Mouse (Mus musculus): ENCODE results near the gene Fnip2.

DNA sequence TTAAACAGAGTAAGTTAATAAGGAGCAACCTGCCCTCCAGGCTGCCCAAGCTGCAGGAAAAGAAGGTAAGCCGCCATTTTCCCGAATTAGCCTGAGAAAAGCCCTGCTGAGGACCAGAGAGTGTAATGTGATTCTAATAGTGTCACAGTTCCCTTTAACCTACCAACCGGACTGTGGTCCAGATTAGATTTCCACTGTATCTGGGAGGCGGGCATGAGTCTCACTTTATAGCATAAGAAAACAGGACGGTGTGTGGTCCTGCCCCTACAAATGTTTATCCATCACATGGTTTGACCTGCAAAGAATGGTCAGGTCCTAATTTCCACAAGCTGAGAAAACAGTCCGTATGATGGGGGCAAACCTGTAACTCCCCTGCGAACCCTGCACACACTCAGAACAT lies 118.2 kb downstream of the Fnip2 start:
- TF ChIP-seq CTCF (conservative IDR thresholded peaks at IDR 0.05 in 1 of 2, IDR thresholded peaks at IDR 0.05 in 1 of 2; ENCODE audit: low read depth in 2 of 2, low read length in 2 of 2) (no peak), CHD2 (IDR thresholded peaks at IDR 0.05; ENCODE audit: low read length) (no peak), POLR2A (IDR thresholded peaks at IDR 0.05; ENCODE audit: low read depth, low read length) (no peak), MAFK (IDR thresholded peaks at IDR 0.05; ENCODE audit: insufficient replicate concordance, low read length) (no peak), CHD1 (IDR thresholded peaks at IDR 0.05; ENCODE audit: low read depth, low read length) (no peak), ZC3H11A (IDR thresholded peaks at IDR 0.05; ENCODE audit: low read depth, low read length) (no peak), E2F4 (IDR thresholded peaks at IDR 0.05; ENCODE audit: insufficient replicate concordance, low read depth, low read length) (no peak), KAT2A (IDR thresholded peaks at IDR 0.05; ENCODE audit: insufficient replicate concordance, low read length) (no peak), MAX (IDR thresholded peaks at IDR 0.05; ENCODE audit: low read length) (no peak), ZNF384 (IDR thresholded peaks at IDR 0.05; ENCODE audit: low read depth, low read length) (no peak), EP300 (IDR thresholded peaks at IDR 0.05; ENCODE audit: low read length) (no peak), POLR2AphosphoS2 (IDR thresholded peaks at IDR 0.05; ENCODE audit: low read depth, low read length) (no peak)

All from CH12.LX (cell line).